Mouse (Mus musculus) myocyte (in vitro differentiated cells): Measurements from ENCODE around the gene Gpr176. TPM values are rescaled to one million over a fixed set of nuclear protein-coding genes. Genes with fewer than 3 reads are reported as not detected.
A peak's percentile ranks its signal among the peaks of the same experiment; 100 is the strongest.

Experiments used
- H3K27me3 ChIP-seq: one replicate; pipeline ENCODE4 v1.6.1; 2011; ENCODE audit not compliant: control insufficient read depth, insufficient read depth, insufficient read length
- H3K36me3 ChIP-seq: one replicate; pipeline ENCODE4 v1.6.1; 2011; ENCODE audit not compliant: control insufficient read depth, insufficient read depth
- H3K4me2 ChIP-seq: one replicate; pipeline ENCODE4 v1.6.1; 2011; ENCODE audit warnings: low read depth, control low read depth
- H3K4me3 ChIP-seq: one replicate; pipeline ENCODE4 v1.5.1; 2011; ENCODE audit warnings: mild to moderate bottlenecking, control low read depth, moderate library complexity
- H3K79me2 ChIP-seq: one replicate; pipeline ENCODE4 v1.6.1; 2011; ENCODE audit not compliant: control insufficient read depth, insufficient read depth
- H3ac ChIP-seq: one replicate; pipeline ENCODE4 v1.6.1; 2011; ENCODE audit not compliant: control insufficient read depth, insufficient read length
- CEBPB ChIP-seq: IDR thresholded peaks from 2 replicates; pipeline ENCODE4 v1.6.1; 2011; ENCODE audit warnings: mild to moderate bottlenecking, moderate library complexity; ENCODE audit not compliant: poor library complexity, insufficient read depth, severe bottlenecking
- E2F4 ChIP-seq: IDR thresholded peaks from one replicate; pipeline ENCODE4 v1.6.1; 2011; ENCODE audit warnings: mild to moderate bottlenecking, control low read depth, moderate library complexity; ENCODE audit not compliant: insufficient read depth
- MAX ChIP-seq: IDR thresholded peaks from one replicate; pipeline ENCODE4 v1.6.1; 2011; ENCODE audit warnings: low read depth, mild to moderate bottlenecking, control low read depth
- MYOD1 ChIP-seq, 3 experiments: IDR thresholded peaks; one replicate each; pipeline ENCODE4 v1.6.1; 2011; ENCODE audit warnings: control low read depth in 2 of 3, low read depth in 2 of 3, mild to moderate bottlenecking in 2 of 3, moderate library complexity in 1 of 3; ENCODE audit not compliant: insufficient read length in 2 of 3, control insufficient read depth in 1 of 3
- MYOG ChIP-seq, 3 experiments: IDR thresholded peaks; one replicate each; pipeline ENCODE4 v1.6.1; 2011; ENCODE audit warnings: control low read depth in 2 of 3, low read depth in 2 of 3, mild to moderate bottlenecking in 2 of 3; ENCODE audit not compliant: insufficient read length in 2 of 3, control insufficient read depth in 1 of 3, insufficient read depth in 1 of 3
- POLR2A ChIP-seq: IDR thresholded peaks from one replicate; pipeline ENCODE4 v1.6.1; 2011; ENCODE audit warnings: low read depth, mild to moderate bottlenecking, control low read depth, moderate library complexity; ENCODE audit not compliant: insufficient read length
- POLR2AphosphoS2 ChIP-seq: IDR thresholded peaks from one replicate; pipeline ENCODE4 v1.6.1; 2011; ENCODE audit warnings: low read depth, control low read depth; ENCODE audit not compliant: insufficient read length
- REST ChIP-seq: IDR thresholded peaks from one replicate; pipeline ENCODE4 v1.6.1; 2011; ENCODE audit warnings: mild to moderate bottlenecking, control low read depth, moderate library complexity; ENCODE audit not compliant: insufficient read depth, insufficient read length
- SRF ChIP-seq: IDR thresholded peaks from one replicate; pipeline ENCODE4 v1.6.1; 2011; ENCODE audit warnings: low read depth; ENCODE audit not compliant: control insufficient read depth, insufficient read length
- TCF12 ChIP-seq: IDR thresholded peaks from one replicate; pipeline ENCODE4 v1.6.1; 2011; ENCODE audit warnings: mild to moderate bottlenecking, control low read depth; ENCODE audit not compliant: poor library complexity, insufficient read depth, severe bottlenecking
- TCF3 ChIP-seq: IDR thresholded peaks from one replicate; pipeline ENCODE4 v1.6.1; 2011; ENCODE audit warnings: low read depth, control low read depth; ENCODE audit not compliant: insufficient read length
- USF1 ChIP-seq: IDR thresholded peaks from one replicate; pipeline ENCODE4 v1.6.1; 2011; ENCODE audit warnings: low read depth, mild to moderate bottlenecking, control low read depth, moderate library complexity
- polyA plus RNA-seq: library from polyadenylated mRNA; unstranded; fragments of >200 nt; fragmentation: generic; extraction: Trizol; gene quantifications from one replicate; pipeline ENCODE4 v1.2.1, GENCODE M21; 2012; ENCODE audit warnings: missing spikeins

Gpr176 gene
- polyA plus RNA-seq, 1 experiment = 1.5 TPM

- Histone ChIP-seq H3K36me3 (peaks cover 28% of the 10 kb centered on the region), H3ac (no peak overlapping the region), H3K4me3 (no peak overlapping the region), H3K27me3 (no peaks in the 10 kb centered on the region), H3K79me2 (no peaks in the 10 kb centered on the region), H3K4me2 (no peak overlapping the region)
- TF ChIP-seq TCF3 (no peak), E2F4 (no peak), MYOG (IDR thresholded peaks at IDR 0.05; ENCODE audit: control insufficient read depth in 1 of 3, insufficient read depth in 1 of 3, insufficient read length in 2 of 3, low read depth in 2 of 3) (no peak), TCF12 (no peak), POLR2AphosphoS2 (no peak), MYOD1 (IDR thresholded peaks at IDR 0.05; ENCODE audit: control insufficient read depth in 1 of 3, insufficient read length in 2 of 3, low read depth in 2 of 3) (no peak), USF1 (no peak), MAX (no peak), POLR2A (no peak), REST (no peak), CEBPB (no peak), SRF (no peak)
Measured at GRCm38 (mm10) chr2:118412821-118413220, 39.6 kb upstream of the Gpr176 start.

GRCm38 (mm10) chr2:118408336-118408895, 35.2 kb upstream of the Gpr176 start:
- peaks cover 11% of the 10 kb centered on the region for H3K36me3 ChIP-seq
- H3ac ChIP-seq = no peak overlapping the region
- H3K79me2 ChIP-seq = no peaks in the 10 kb centered on the region
- H3K4me3 ChIP-seq = no peak overlapping the region
- no peaks in the 10 kb centered on the region for H3K27me3 ChIP-seq
- peak overlapping the region; percentile 10 for H3K4me2 ChIP-seq
- TF ChIP-seq SRF (no peak), POLR2A (no peak), CEBPB (no peak), MYOG (IDR thresholded peaks at IDR 0.05; ENCODE audit: control insufficient read depth in 1 of 3, insufficient read depth in 1 of 3, insufficient read length in 2 of 3, low read depth in 2 of 3) (peak in 1 of 3 experiments; percentile 22), POLR2AphosphoS2 (no peak), USF1 (no peak), MAX (no peak), MYOD1 (IDR thresholded peaks at IDR 0.05; ENCODE audit: control insufficient read depth in 1 of 3, insufficient read length in 2 of 3, low read depth in 2 of 3) (peak in 1 of 3 experiments; percentile 45), E2F4 (no peak), TCF3 (no peak), REST (no peak)

GRCm38 (mm10) chr2:118406811-118407210, 33.6 kb upstream of the Gpr176 start:
- no peaks in the 10 kb centered on the region for H3K79me2 ChIP-seq
- peaks cover 11% of the 10 kb centered on the region for H3K36me3 ChIP-seq

DNA sequence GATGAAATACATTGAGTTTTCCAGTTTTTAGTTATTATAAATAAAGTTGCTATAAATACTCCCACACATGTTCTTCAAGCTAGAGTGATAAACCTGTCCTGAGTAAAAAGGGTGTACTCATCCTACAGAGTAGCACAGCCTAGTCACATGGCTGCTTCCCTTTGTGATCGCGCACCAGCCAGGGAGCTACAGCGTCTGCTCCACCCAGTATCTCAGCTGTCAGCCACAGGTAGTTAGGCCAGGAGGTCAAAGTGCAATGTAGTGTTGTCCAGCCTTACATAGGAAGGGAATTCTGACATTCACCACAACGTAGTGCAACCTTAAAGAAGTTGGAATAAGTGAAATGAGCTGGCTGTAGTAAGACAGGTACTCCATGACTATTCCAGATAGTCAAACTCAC, 32.3 kb upstream of the Gpr176 start:
- Histone ChIP-seq H3K36me3 (peaks cover 6% of the 10 kb centered on the region), H3K4me2 (no peak overlapping the region)

More at GRCm38 (mm10) chr2:118406811-118407210, 33.6 kb upstream of the Gpr176 start:
- Histone ChIP-seq H3K27me3 (no peaks in the 10 kb centered on the region), H3K4me2 (no peak overlapping the region), H3ac (no peak overlapping the region), H3K4me3 (no peak overlapping the region)
- no peak for TF ChIP-seq E2F4
- TF ChIP-seq REST = no peak
- TF ChIP-seq MAX = no peak
- TF ChIP-seq CEBPB = no peak
- TF ChIP-seq USF1 = no peak
- no peak for TF ChIP-seq POLR2A
- TF ChIP-seq MYOD1 (IDR thresholded peaks at IDR 0.05; ENCODE audit: control insufficient read depth in 1 of 3, insufficient read length in 2 of 3, low read depth in 2 of 3) = no peak
- no peak for TF ChIP-seq SRF
- no peak for TF ChIP-seq MYOG (IDR thresholded peaks at IDR 0.05; ENCODE audit: control insufficient read depth in 1 of 3, insufficient read depth in 1 of 3, insufficient read length in 2 of 3, low read depth in 2 of 3)
- TF ChIP-seq TCF12 = no peak
- no peak for TF ChIP-seq POLR2AphosphoS2
- no peak for TF ChIP-seq TCF3

More for the DNA sequence above, 32.3 kb upstream of the Gpr176 start:
- Histone ChIP-seq H3ac (no peak overlapping the region), H3K79me2 (no peaks in the 10 kb centered on the region), H3K4me3 (no peak overlapping the region), H3K27me3 (no peaks in the 10 kb centered on the region)
- TF ChIP-seq POLR2A (no peak), SRF (no peak), E2F4 (no peak), CEBPB (no peak), REST (no peak)
